ENCODE assay signal across 7 mouse cellular contexts in the genomic region with DNA sequence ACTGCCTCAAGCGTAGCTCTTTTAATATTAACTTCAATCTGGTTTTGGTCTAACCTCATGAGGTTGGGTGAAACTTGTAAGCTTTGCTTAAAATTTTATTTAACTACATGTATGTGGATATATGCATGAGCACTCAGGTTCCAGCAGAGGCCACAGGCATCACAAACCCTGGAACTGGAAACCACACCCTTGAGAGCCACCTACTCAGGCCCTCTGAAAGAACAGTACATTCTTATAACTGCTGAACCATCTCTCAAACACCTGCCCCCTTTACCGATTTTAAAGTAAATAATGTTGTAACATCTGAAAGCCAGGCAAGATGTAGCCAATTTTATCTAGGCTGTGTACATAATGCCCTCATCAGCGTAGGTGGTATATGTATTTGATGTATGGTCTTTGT. TPM values are rescaled to one million over a fixed set of nuclear protein-coding genes. Genes with fewer than 3 reads are reported as not detected.
DNase-seq lines count a peak whose midpoint lies in the region; ATAC-seq and TF ChIP-seq lines count a peak whose summit lies in the region.

No protein-coding gene starts in this region.

- H3K9ac ChIP-seq in limb, embryonic 13.5 days: 0 out of 2 replicates have a peak overlapping the region, but pooled peaks have one; percentile 94

- H3K4me3 ChIP-seq in embryonic fibroblast, embryonic 13.5 days (ENCODE audit: insufficient read depth, low read length): no peak overlapping the region
- H3K4me3 ChIP-seq in limb, embryonic 13.5 days: peak overlapping the region; percentile 68
- H3K4me3 ChIP-seq in small intestine, adult 2 months (ENCODE audit: low read depth, low read length): no peak overlapping the region

- no peaks in the 10 kb centered on the region for H3K27me3 ChIP-seq in limb, embryonic 13.5 days
- no peaks in the 10 kb centered on the region for H3K27me3 ChIP-seq in small intestine, adult 2 months (ENCODE audit: control insufficient read depth, insufficient read depth, low read length)

- TF ChIP-seq CTCF in embryonic fibroblast, embryonic 13.5 days (IDR thresholded peaks at IDR 0.05; ENCODE audit: borderline replicate concordance, insufficient read depth, low read length): no peak
- no peak for TF ChIP-seq CTCF in small intestine, adult 2 months (IDR thresholded peaks at IDR 0.05; ENCODE audit: extremely low read depth, insufficient read length, insufficient replicate concordance, low read depth, low read length)

- no peak for TF ChIP-seq POLR2A in embryonic fibroblast, embryonic 13.5 days (IDR thresholded peaks at IDR 0.05; ENCODE audit: low read depth, low read length)
- TF ChIP-seq POLR2A in small intestine, adult 2 months (IDR thresholded peaks at IDR 0.05; ENCODE audit: low read depth, low read length): no peak

- H3K36me3 ChIP-seq in limb, embryonic 13.5 days: peaks cover 31% of the 10 kb centered on the region
- peaks cover 11% of the 10 kb centered on the region for H3K36me3 ChIP-seq in small intestine, adult 2 months (ENCODE audit: control insufficient read depth, insufficient read depth, low read length)

- no peak for ATAC-seq in limb, embryonic 13.5 days (ENCODE audit: low FRiP score, low read depth)

- H3K9me3 ChIP-seq in limb, embryonic 13.5 days: no peaks in the 10 kb centered on the region

- peak overlapping the region; percentile 66 for H3K4me2 ChIP-seq in limb, embryonic 13.5 days (replicated peaks)

- peak overlapping the region; percentile 96 for H3K27ac ChIP-seq in embryonic fibroblast, embryonic 13.5 days (ENCODE audit: insufficient read depth, low read length)
- peak overlapping the region; percentile 96 for H3K27ac ChIP-seq in limb, embryonic 13.5 days
- peak overlapping the region; percentile 93 for H3K27ac ChIP-seq in small intestine, adult 2 months (ENCODE audit: insufficient read depth, low read depth, low read length)

- H3K4me1 ChIP-seq in embryonic fibroblast, embryonic 13.5 days (ENCODE audit: control insufficient read depth, insufficient read depth, low read length): no peaks in the 10 kb centered on the region
- peaks cover 5% of the 10 kb centered on the region; the same call in 1 of the 2 replicates for H3K4me1 ChIP-seq in limb, embryonic 13.5 days
- H3K4me1 ChIP-seq in small intestine, adult 2 months (ENCODE audit: control insufficient read depth, insufficient read depth, insufficient read length, low read length): peaks cover 4% of the 10 kb centered on the region; the same call in 1 of the 2 replicates

- DNase-seq in retina, postnatal 1 day: peak; percentile 4
- no peak for DNase-seq in retina, embryonic 14.5 days (ENCODE audit: low spot score)
- no peak for DNase-seq in thymus, postnatal 36 days
- no peak for DNase-seq in cerebellum, adult 9-10 months

- 85% methylated on average over 3 of the region's 3 CpGs for WGBS in limb, embryonic 13.5 days
- WGBS in small intestine, adult 2 months: 41% methylated on average over 3 of the region's 3 CpGs

RNA-seq across cellular contexts. Expression of a gene that starts 0.5 kb away (rescaled TPM):
- 21.0 and 25.1 TPM in 2 replicates for polyA plus RNA-seq in embryonic fibroblast, embryonic 13.5 days (2011; ENCODE audit: insufficient read length, low read depth, missing spikeins)
- polyA plus RNA-seq in limb, embryonic 13.5 days (2015; fragmentation: Nextera tagmentation; extraction: Ambion mirVana): 8.2 and 10.2 TPM in 2 replicates
- polyA plus RNA-seq in small intestine, adult 2 months (2012; rRNA removed): 6.1 and 10.8 TPM in 2 replicates

RNA-seq across cellular contexts. Expression of a gene that starts 15.7 kb away (rescaled TPM):
- 60.8 and 66.2 TPM in 2 replicates for polyA plus RNA-seq in embryonic fibroblast, embryonic 13.5 days (2011; ENCODE audit: insufficient read length, low read depth, missing spikeins)
- 33.3 and 35.6 TPM in 2 replicates for polyA plus RNA-seq in limb, embryonic 13.5 days (2015; fragmentation: Nextera tagmentation; extraction: Ambion mirVana)
- 1.2 and 3.0 TPM in 2 replicates for polyA plus RNA-seq in small intestine, adult 2 months (2012; rRNA removed)

RNA-seq across cellular contexts. Expression of a gene that starts 46.3 kb away (rescaled TPM):
- 158 and 206 TPM in 2 replicates for polyA plus RNA-seq in embryonic fibroblast, embryonic 13.5 days (2011; ENCODE audit: insufficient read length, low read depth, missing spikeins)
- 254 and 264 TPM in 2 replicates for polyA plus RNA-seq in limb, embryonic 13.5 days (2015; fragmentation: Nextera tagmentation; extraction: Ambion mirVana)
- 20.7 and 29.4 TPM in 2 replicates for polyA plus RNA-seq in small intestine, adult 2 months (2012; rRNA removed)
